Mouse (Mus musculus) brain, embryonic 14.5 days (tissue): ENCODE measurements at regions not wholly inside any gene's neighbourhood (a gene's known extent, or its start where the extent isn't known, plus 50 kb on each side); places are given as distances from the start of the nearest gene placed in this dataset.

Experiments used
- CTCF ChIP-seq: fragments of 200-500 bp; IDR thresholded peaks from 2 replicates; pipeline ENCODE4 v1.5.1; 2012; ENCODE audit warnings: inconsistent platforms, mild to moderate bottlenecking, moderate library complexity, borderline replicate concordance; ENCODE audit not compliant: insufficient read depth, insufficient read length; ENCODE audit errors: extremely low read depth
- POLR2A ChIP-seq: fragments of 200-500 bp; IDR thresholded peaks from 2 replicates; pipeline ENCODE4 v1.6.1; 2012; ENCODE audit warnings: mild to moderate bottlenecking, inconsistent platforms, borderline replicate concordance; ENCODE audit not compliant: poor library complexity, insufficient read depth, insufficient read length, severe bottlenecking; ENCODE audit errors: extremely low read depth

GRCm38 (mm10) chr2:48373086-48373485 is 440.8 kb upstream of the Acvr2a start:
- TF ChIP-seq CTCF = no peak
- no peak for TF ChIP-seq POLR2A
